Mouse (Mus musculus): ENCODE data around the gene 2410015M20Rik. TPM values are rescaled to one million over a fixed set of nuclear protein-coding genes. Genes with fewer than 3 reads are reported as not detected.
A peak's percentile ranks its signal among the peaks of the same experiment; 100 is the strongest.

Gene 2410015M20Rik
- polyA plus RNA-seq (2012; rRNA removed) = 117 and 145 TPM in 2 replicates

DNA sequence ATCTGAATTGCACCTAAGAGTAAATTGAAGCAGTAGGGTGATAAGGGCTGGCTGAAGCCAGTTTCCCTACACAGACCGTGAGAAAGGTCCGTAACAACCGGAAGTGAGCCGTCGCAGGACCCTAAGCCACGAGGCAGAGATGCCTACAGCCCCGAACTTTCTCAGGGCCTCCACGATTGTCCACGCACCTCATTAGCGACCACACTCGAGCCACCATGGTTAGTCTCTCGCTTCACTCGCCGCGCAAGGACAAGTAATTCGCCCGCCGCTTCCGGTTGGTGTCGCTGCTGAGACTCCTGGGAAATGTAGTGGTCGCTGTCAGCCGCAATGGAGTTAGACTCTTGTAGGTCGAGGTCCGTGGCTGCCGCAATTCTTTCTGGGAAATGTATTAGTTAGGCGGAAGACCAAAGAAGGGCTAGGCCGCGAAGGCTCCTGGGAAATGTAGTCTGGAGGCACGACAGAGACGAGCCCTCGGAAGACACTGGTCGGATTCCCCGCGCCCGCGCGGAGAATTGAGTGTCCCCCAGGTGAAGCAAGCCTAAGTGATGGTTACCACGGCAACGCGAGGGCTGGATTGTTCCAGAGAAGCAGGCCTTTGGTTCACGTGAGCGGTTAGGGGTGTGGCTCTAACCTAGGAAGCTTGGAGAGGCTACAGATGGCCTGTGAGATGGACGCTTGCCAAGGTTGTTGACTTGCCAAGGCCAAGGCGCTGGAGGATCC lies at the start of gene 2410015M20Rik:
Gene 2410015M20Rik (minus strand): TSS at position 320 of the 720 bp plus-strand sequence.
- no peaks in the 10 kb centered on the region for H3K27me3 ChIP-seq (ENCODE audit: control insufficient read depth, insufficient read depth, low read length)
- under 1% methylated on average over 44 of the region's 44 CpGs for WGBS
- peaks cover 24% of the 10 kb centered on the region for H3K4me1 ChIP-seq (replicated peaks; ENCODE audit: control insufficient read depth, insufficient read depth, low read length)
- peak within 1 kb of the TSS; percentile 45 for H3K27ac ChIP-seq (ENCODE audit: control insufficient read depth, insufficient read depth, low read length)
- peak within 1 kb of the TSS; percentile 96 for H3K4me3 ChIP-seq (ENCODE audit: control insufficient read depth, insufficient read depth, low read length)
- TF ChIP-seq POLR2A (IDR thresholded peaks at IDR 0.05; ENCODE audit: control insufficient read depth, extremely low read depth, insufficient read depth, low read length, poor library complexity) (peak; percentile 40; the same call in 1 of the 2 replicates), CTCF (IDR thresholded peaks at IDR 0.05; ENCODE audit: borderline replicate concordance, control insufficient read depth, extremely low read depth, insufficient read depth, low read length, poor library complexity) (peak; percentile 70)
- H3K36me3 ChIP-seq (ENCODE audit: control insufficient read depth, insufficient read depth, low read length) = peaks cover 22% of the 10 kb centered on the region
- DNase-seq = peak; percentile 94

DNA sequence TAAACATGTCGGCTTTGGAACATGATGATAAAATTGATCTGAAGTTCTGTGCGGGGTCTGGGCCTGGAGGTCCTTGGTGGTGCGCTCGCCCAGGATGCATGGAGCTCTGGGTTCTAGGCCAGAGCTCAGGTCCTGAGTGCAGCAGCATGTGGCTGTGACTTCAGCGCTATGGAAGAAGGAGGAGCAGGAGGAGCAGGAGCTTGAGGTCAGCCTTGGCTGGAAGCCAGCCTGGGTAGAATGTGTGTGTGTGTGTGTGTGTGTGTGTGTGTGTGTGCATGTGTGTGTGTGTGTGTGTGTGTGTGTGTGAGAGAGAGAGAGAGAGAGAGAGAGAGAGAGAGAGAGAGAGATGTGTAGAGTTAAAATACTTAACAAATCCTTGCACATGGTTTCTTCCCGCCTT lies 46.6 kb upstream of the 2410015M20Rik start:
- no peaks in the 10 kb centered on the region for H3K27me3 ChIP-seq (ENCODE audit: control insufficient read depth, insufficient read depth, low read length)
- WGBS = 85% methylated on average over 6 of the region's 6 CpGs
- no peaks in the 10 kb centered on the region for H3K4me1 ChIP-seq (replicated peaks; ENCODE audit: control insufficient read depth, insufficient read depth, low read length)
- no peaks in the 10 kb centered on the region for H3K36me3 ChIP-seq (ENCODE audit: control insufficient read depth, insufficient read depth, low read length)
- DNase-seq = no peak
- no peak overlapping the region for H3K4me3 ChIP-seq (ENCODE audit: control insufficient read depth, insufficient read depth, low read length)
- no peak overlapping the region for H3K27ac ChIP-seq (ENCODE audit: control insufficient read depth, insufficient read depth, low read length)
- TF ChIP-seq CTCF (IDR thresholded peaks at IDR 0.05; ENCODE audit: borderline replicate concordance, control insufficient read depth, extremely low read depth, insufficient read depth, low read length, poor library complexity) (no peak), POLR2A (IDR thresholded peaks at IDR 0.05; ENCODE audit: control insufficient read depth, extremely low read depth, insufficient read depth, low read length, poor library complexity) (no peak)

DNA sequence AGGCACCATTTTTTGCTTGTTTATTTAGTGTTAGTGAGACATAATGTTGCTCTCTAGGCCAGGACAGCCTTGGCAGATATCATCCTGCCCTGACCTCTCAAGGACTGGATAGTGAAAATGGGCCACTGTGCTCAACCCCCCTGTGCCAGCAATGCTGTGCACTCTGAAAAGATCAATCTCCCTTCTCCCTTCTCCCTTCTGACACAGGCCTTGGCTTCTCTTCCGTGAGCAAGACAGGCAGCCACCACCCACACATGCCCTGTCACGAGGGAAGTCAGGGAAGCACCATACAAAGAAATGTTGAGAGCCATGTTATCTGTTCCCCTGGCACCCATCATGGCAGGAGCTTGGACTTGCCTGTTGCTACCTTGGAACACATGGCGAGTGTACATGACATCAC lies 45.7 kb upstream of the 2410015M20Rik start:
- H3K27me3 ChIP-seq (ENCODE audit: control insufficient read depth, insufficient read depth, low read length) = no peaks in the 10 kb centered on the region
- no peak for TF ChIP-seq POLR2A (IDR thresholded peaks at IDR 0.05; ENCODE audit: control insufficient read depth, extremely low read depth, insufficient read depth, low read length, poor library complexity)
- no peak for TF ChIP-seq CTCF (IDR thresholded peaks at IDR 0.05; ENCODE audit: borderline replicate concordance, control insufficient read depth, extremely low read depth, insufficient read depth, low read length, poor library complexity)
- no peak overlapping the region for H3K4me3 ChIP-seq (ENCODE audit: control insufficient read depth, insufficient read depth, low read length)
- H3K4me1 ChIP-seq (replicated peaks; ENCODE audit: control insufficient read depth, insufficient read depth, low read length) = no peaks in the 10 kb centered on the region
- no peak for DNase-seq
- H3K36me3 ChIP-seq (ENCODE audit: control insufficient read depth, insufficient read depth, low read length) = no peaks in the 10 kb centered on the region
- WGBS = 77% methylated on average over 3 of the region's 3 CpGs
- no peak overlapping the region for H3K27ac ChIP-seq (ENCODE audit: control insufficient read depth, insufficient read depth, low read length)

DNA sequence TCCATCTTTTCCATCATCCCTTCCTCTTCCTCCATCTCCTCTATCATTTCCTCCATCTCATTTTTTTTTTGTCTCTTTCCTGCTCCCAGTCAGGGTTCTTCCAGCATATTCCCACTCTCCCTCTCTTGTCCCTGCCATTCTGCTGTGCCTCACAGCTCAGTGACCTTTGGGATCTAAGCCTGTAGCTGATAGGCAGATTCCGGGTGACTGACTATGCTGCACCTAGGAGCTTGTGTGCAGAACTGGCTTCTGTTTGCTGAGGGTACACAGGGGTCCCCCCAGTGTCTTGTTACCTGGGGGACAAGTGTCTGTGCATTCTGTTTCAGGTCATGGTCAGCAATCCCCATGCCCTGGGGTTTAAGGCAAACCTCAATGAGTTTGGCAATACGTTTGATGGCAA lies 45.2 kb upstream of the 2410015M20Rik start:
- Histone ChIP-seq H3K36me3 (ENCODE audit: control insufficient read depth, insufficient read depth, low read length) (no peaks in the 10 kb centered on the region), H3K27ac (ENCODE audit: control insufficient read depth, insufficient read depth, low read length) (no peak overlapping the region), H3K27me3 (ENCODE audit: control insufficient read depth, insufficient read depth, low read length) (no peaks in the 10 kb centered on the region), H3K4me3 (ENCODE audit: control insufficient read depth, insufficient read depth, low read length) (no peak overlapping the region), H3K4me1 (replicated peaks; ENCODE audit: control insufficient read depth, insufficient read depth, low read length) (no peaks in the 10 kb centered on the region)
- WGBS = 81% methylated on average over 2 of the region's 2 CpGs
- DNase-seq = no peak
- TF ChIP-seq CTCF (IDR thresholded peaks at IDR 0.05; ENCODE audit: borderline replicate concordance, control insufficient read depth, extremely low read depth, insufficient read depth, low read length, poor library complexity) (no peak), POLR2A (IDR thresholded peaks at IDR 0.05; ENCODE audit: control insufficient read depth, extremely low read depth, insufficient read depth, low read length, poor library complexity) (no peak)

DNA sequence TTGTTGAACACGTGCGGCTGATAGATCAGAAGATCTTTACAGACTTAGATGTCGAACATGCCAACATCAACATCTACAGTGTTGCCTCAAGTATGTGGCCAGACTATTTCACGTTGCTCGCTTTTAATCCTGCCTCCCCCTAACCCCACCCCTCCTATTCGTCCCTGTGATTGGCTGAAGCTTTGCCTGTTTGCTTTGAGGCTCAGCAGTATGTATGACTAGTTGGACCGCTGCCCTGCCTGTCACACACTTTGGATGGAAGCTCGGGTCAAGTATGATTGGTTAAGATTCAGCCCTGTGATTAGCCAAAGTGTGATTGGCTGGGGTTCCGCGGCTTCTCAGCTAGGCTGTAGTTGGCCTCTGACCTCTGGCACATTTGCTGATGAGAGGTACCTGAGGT lies 42.2 kb upstream of the 2410015M20Rik start:
- no peak for DNase-seq
- H3K36me3 ChIP-seq (ENCODE audit: control insufficient read depth, insufficient read depth, low read length) = no peaks in the 10 kb centered on the region
- H3K4me1 ChIP-seq (replicated peaks; ENCODE audit: control insufficient read depth, insufficient read depth, low read length) = no peaks in the 10 kb centered on the region
- 48% methylated on average over 10 of the region's 10 CpGs for WGBS
- H3K27me3 ChIP-seq (ENCODE audit: control insufficient read depth, insufficient read depth, low read length) = no peaks in the 10 kb centered on the region
- H3K27ac ChIP-seq (ENCODE audit: control insufficient read depth, insufficient read depth, low read length) = no peak overlapping the region
- no peak overlapping the region for H3K4me3 ChIP-seq (ENCODE audit: control insufficient read depth, insufficient read depth, low read length)
- TF ChIP-seq POLR2A (IDR thresholded peaks at IDR 0.05; ENCODE audit: control insufficient read depth, extremely low read depth, insufficient read depth, low read length, poor library complexity) (no peak), CTCF (IDR thresholded peaks at IDR 0.05; ENCODE audit: borderline replicate concordance, control insufficient read depth, extremely low read depth, insufficient read depth, low read length, poor library complexity) (no peak)

DNA sequence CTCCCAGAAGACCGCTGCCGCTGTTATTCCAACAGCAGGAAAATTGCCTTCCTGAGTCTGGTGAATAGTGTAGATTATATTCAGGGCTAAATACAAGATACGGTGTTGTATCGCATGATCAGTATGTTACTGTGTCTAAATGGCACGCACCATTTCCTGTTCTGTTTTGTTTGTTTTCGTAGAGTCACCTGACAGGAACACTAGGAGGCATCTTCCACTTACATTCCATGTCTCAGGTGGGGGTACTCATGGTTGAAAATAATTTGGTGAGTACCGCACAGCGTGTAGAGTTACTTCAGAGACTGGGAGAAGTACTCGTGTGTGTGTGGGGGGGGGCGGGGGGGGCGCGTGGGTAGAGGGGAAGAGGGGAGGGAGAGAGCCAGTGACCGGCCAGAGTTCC lies 38.0 kb upstream of the 2410015M20Rik start:
- Histone ChIP-seq H3K4me1 (replicated peaks; ENCODE audit: control insufficient read depth, insufficient read depth, low read length) (no peaks in the 10 kb centered on the region), H3K36me3 (ENCODE audit: control insufficient read depth, insufficient read depth, low read length) (no peaks in the 10 kb centered on the region), H3K4me3 (ENCODE audit: control insufficient read depth, insufficient read depth, low read length) (no peak overlapping the region), H3K27ac (ENCODE audit: control insufficient read depth, insufficient read depth, low read length) (no peak overlapping the region), H3K27me3 (ENCODE audit: control insufficient read depth, insufficient read depth, low read length) (no peaks in the 10 kb centered on the region)
- DNase-seq = no peak
- TF ChIP-seq CTCF (IDR thresholded peaks at IDR 0.05; ENCODE audit: borderline replicate concordance, control insufficient read depth, extremely low read depth, insufficient read depth, low read length, poor library complexity) (no peak), POLR2A (IDR thresholded peaks at IDR 0.05; ENCODE audit: control insufficient read depth, extremely low read depth, insufficient read depth, low read length, poor library complexity) (no peak)
- WGBS = 45% methylated on average over 13 of the region's 13 CpGs

All from thymus, adult 2 months (tissue).